ENCODE assay signal across 12 mouse cellular contexts in the genomic region with DNA sequence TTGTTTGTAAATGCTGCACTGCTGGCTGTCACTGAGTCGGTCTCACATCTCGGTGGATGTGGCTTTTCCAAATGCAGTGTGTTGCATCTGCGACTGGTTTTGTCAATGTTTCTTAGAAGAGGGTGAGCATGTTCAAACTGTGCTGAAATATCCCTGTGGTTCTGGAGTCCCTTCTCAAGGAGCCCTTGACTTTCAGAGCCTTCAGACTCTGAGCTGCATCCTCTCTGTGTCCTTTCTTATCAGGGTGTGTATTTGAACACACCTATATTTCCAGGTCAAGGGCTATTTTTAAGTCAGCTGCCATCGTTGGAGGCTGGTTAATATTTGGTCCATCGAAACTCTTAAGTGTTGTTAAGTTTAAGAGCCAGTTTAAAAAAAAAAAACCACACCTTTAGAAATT. TPM values are rescaled to one million over a fixed set of nuclear protein-coding genes. Genes with fewer than 3 reads are reported as not detected.
DNase-seq lines count a peak whose midpoint lies in the region; ATAC-seq and TF ChIP-seq lines count a peak whose summit lies in the region.
"Had no signal": no experiment of that assay in that cellular context is flagged by ENCODE, and none has a peak within 500 bp of the region (broad histone marks: within the 10 kb centered on the region; RNA-seq: fewer than 3 reads in every experiment).

No protein-coding gene starts in this region.

- no peaks in the 10 kb centered on the region for H3K9me3 ChIP-seq in lung, postnatal 0 days (ENCODE audit: low read length)

- no peak overlapping the region for H3K9ac ChIP-seq in lung, postnatal 0 days (replicated peaks; ENCODE audit: low read depth)

- ATAC-seq in lung, postnatal 0 days = peak; percentile 30
- ATAC-seq: inflammation-experienced regulatory T-cells, adult 6 months had no signal

- peak overlapping the region; percentile 80 for H3K4me3 ChIP-seq in lung, postnatal 0 days (ENCODE audit: low read depth, low read length)
- H3K4me3 ChIP-seq in lung, adult 2 months (replicated peaks; ENCODE audit: extremely low read depth, low read depth, low read length) = no peak overlapping the region
- peak overlapping the region; percentile 73 for H3K4me3 ChIP-seq in small intestine, adult 2 months (ENCODE audit: low read depth, low read length)

- H3K27me3 ChIP-seq in lung, postnatal 0 days (replicated peaks; ENCODE audit: insufficient read depth, low read length) = no peaks in the 10 kb centered on the region; the same call in 1 of the 2 replicates
- H3K27me3 ChIP-seq in small intestine, adult 2 months (ENCODE audit: control insufficient read depth, insufficient read depth, low read length) = no peaks in the 10 kb centered on the region

- TF ChIP-seq CTCF in lung, postnatal 0 days (IDR thresholded peaks at IDR 0.05) = no peak
- no peak for TF ChIP-seq CTCF in lung, adult 2 months (IDR thresholded peaks at IDR 0.05; ENCODE audit: insufficient read depth, low read length)
- no peak for TF ChIP-seq CTCF in small intestine, adult 2 months (IDR thresholded peaks at IDR 0.05; ENCODE audit: extremely low read depth, insufficient read length, insufficient replicate concordance, low read depth, low read length)

- no peak for TF ChIP-seq POLR2A in lung, adult 2 months (IDR thresholded peaks at IDR 0.05; ENCODE audit: borderline replicate concordance, extremely low read depth, low read depth, low read length)
- no peak for TF ChIP-seq POLR2A in small intestine, adult 2 months (IDR thresholded peaks at IDR 0.05; ENCODE audit: low read depth, low read length)

- H3K4me1 ChIP-seq in lung, postnatal 0 days (ENCODE audit: insufficient read depth, low read depth, low read length) = no peaks in the 10 kb centered on the region
- H3K4me1 ChIP-seq in lung, adult 2 months (ENCODE audit: control insufficient read depth, insufficient read depth, low read length) = peaks cover 2% of the 10 kb centered on the region; the same call in 1 of the 2 replicates
- peaks cover 27% of the 10 kb centered on the region for H3K4me1 ChIP-seq in small intestine, adult 2 months (ENCODE audit: control insufficient read depth, insufficient read depth, insufficient read length, low read length)

- peak; percentile 89 for TF ChIP-seq EP300 in lung, postnatal 0 days (IDR thresholded peaks at IDR 0.05)

- no peak overlapping the region; the same call in 1 of the 2 replicates for H3K27ac ChIP-seq in lung, postnatal 0 days (ENCODE audit: low read length)
- H3K27ac ChIP-seq in small intestine, adult 2 months (ENCODE audit: insufficient read depth, low read depth, low read length) = peak overlapping the region; percentile 99

- H3K4me2 ChIP-seq in lung, postnatal 0 days (replicated peaks; ENCODE audit: low read depth, low read length) = peak overlapping the region; percentile 98

- DNase-seq in kidney, adult 11 months = peak; percentile 1
- DNase-seq in kidney, adult 9 months = no peak
- DNase-seq in lung, postnatal 0 days (ENCODE audit: low spot score) = peak; percentile 86
- no peak for DNase-seq in lung, adult 2 months
- DNase-seq in induced T-regulatory cell, adult 2 months (ENCODE audit: low read depth) = peak; percentile 1
- no peak for DNase-seq in right cerebral cortex, postnatal 25 days
- DNase-seq in cerebellum, adult 8-10 months = no peak
- DNase-seq: cerebellum, adult 2 months; spleen, adult 18-20 months; thymus, adult 2 months had no signal

- no peaks in the 10 kb centered on the region for H3K36me3 ChIP-seq in lung, postnatal 0 days (ENCODE audit: insufficient read depth, low read length)
- no peaks in the 10 kb centered on the region for H3K36me3 ChIP-seq in small intestine, adult 2 months (ENCODE audit: control insufficient read depth, insufficient read depth, low read length)

- 32% methylated on average over 5 of the region's 5 CpGs for WGBS in lung, postnatal 0 days
- 41% methylated on average over 5 of the region's 5 CpGs for whole genome bisulfite sequencing in lung, adult 2 months
- WGBS in small intestine, adult 2 months = 20% methylated on average over 5 of the region's 5 CpGs

RNA-seq across cellular contexts. Expression of a gene that starts 2.2 kb away (rescaled TPM):
- polyA plus RNA-seq in lung, postnatal 0 days (2015; fragmentation: Nextera tagmentation; extraction: Ambion mirVana) = 24.0 and 32.4 TPM in 2 replicates
- polyA plus RNA-seq in lung, adult 2 months (2012; rRNA removed) = 23.6 TPM in 2 replicates
- 39.8 and 112 TPM in 2 replicates for polyA plus RNA-seq in small intestine, adult 2 months (2012; rRNA removed)
- polyA plus RNA-seq: inflammation-experienced regulatory T-cells, adult 6 months had no signal

Comparison
In these comparisons a context has a peak if more than half of its experiments do, and no peak if none do; other contexts are left out.
1. DNase-seq: peak in kidney, adult 11 months (single experiment), lung, postnatal 0 days (single experiment) and induced T-regulatory cell, adult 2 months (single experiment); none in kidney, adult 9 months (single experiment), lung, adult 2 months (single experiment), right cerebral cortex, postnatal 25 days (single experiment) and cerebellum, adult 8-10 months (single experiment).